8 mouse cellular contexts compared by ENCODE assay signal in genomic region chr15:85859490-85860031, GRCm38 (mm10). TPM values are rescaled to one million over a fixed set of nuclear protein-coding genes. Genes with fewer than 3 reads are reported as not detected.
A peak's percentile ranks its signal among the peaks of the same experiment; 100 is the strongest.
DNase-seq lines count a peak whose midpoint lies in the region; ATAC-seq and TF ChIP-seq lines count a peak whose summit lies in the region.

Gene Gtse1 (plus strand): TSS chr15:85859745.

- TF ChIP-seq POLR2A in kidney, adult 2 months (IDR thresholded peaks at IDR 0.05; ENCODE audit: low read depth, low read length): peak; percentile 58
- 0 out of 2 replicates have a peak, but pooled peaks have one; percentile 17 for TF ChIP-seq POLR2A in spleen, adult 2 months (IDR thresholded peaks at IDR 0.05; ENCODE audit: low read depth, low read length)

- peak within 1 kb of the TSS; percentile 87 for H3K9ac ChIP-seq in embryonic facial prominence, embryonic 13.5 days
- H3K9ac ChIP-seq in limb, embryonic 12.5 days (replicated peaks): peak within 1 kb of the TSS; percentile 77
- H3K9ac ChIP-seq in midbrain, embryonic 15.5 days: peak within 1 kb of the TSS; percentile 79

- peak within 1 kb of the TSS; percentile 65 for H3K27ac ChIP-seq in embryonic facial prominence, embryonic 13.5 days
- H3K27ac ChIP-seq in kidney, adult 2 months (ENCODE audit: insufficient read depth, low read depth, low read length): peak within 1 kb of the TSS; percentile 25; the same call in 1 of the 2 replicates
- peak within 1 kb of the TSS; percentile 56; the same call in 1 of the 2 replicates for H3K27ac ChIP-seq in limb, embryonic 12.5 days
- peak within 1 kb of the TSS; percentile 82 for H3K27ac ChIP-seq in midbrain, embryonic 15.5 days
- H3K27ac ChIP-seq in spleen, adult 2 months (ENCODE audit: insufficient read depth, low read length): no peak within 1 kb of the TSS; the same call in 1 of the 2 replicates

- WGBS in embryonic facial prominence, embryonic 13.5 days: under 1% methylated on average over 42 of the region's 42 CpGs
- under 1% methylated on average over 42 of the region's 42 CpGs for WGBS in kidney, adult 2 months
- WGBS in limb, embryonic 12.5 days: under 1% methylated on average over 42 of the region's 42 CpGs
- under 1% methylated on average over 42 of the region's 42 CpGs for WGBS in midbrain, embryonic 15.5 days
- under 1% methylated on average over 42 of the region's 42 CpGs for WGBS in spleen, adult 2 months

- peak; percentile 95 for ATAC-seq in embryonic facial prominence, embryonic 13.5 days (ENCODE audit: insufficient number of reproducible peaks, insufficient read depth, low FRiP score, low TSS enrichment, low read depth)
- peak; percentile 95 for ATAC-seq in limb, embryonic 12.5 days (ENCODE audit: insufficient number of reproducible peaks, insufficient read depth, low FRiP score, low TSS enrichment, low read depth)
- peak; percentile 98 for ATAC-seq in midbrain, embryonic 15.5 days (replicated peaks)

- peaks cover 32% of the 10 kb centered on the region for H3K36me3 ChIP-seq in embryonic facial prominence, embryonic 13.5 days
- no peaks in the 10 kb centered on the region for H3K36me3 ChIP-seq in kidney, adult 2 months (ENCODE audit: control insufficient read depth, insufficient read depth, low read length)
- H3K36me3 ChIP-seq in limb, embryonic 12.5 days: peaks cover 32% of the 10 kb centered on the region
- H3K36me3 ChIP-seq in midbrain, embryonic 15.5 days (replicated peaks): no peaks in the 10 kb centered on the region
- no peaks in the 10 kb centered on the region for H3K36me3 ChIP-seq in spleen, adult 2 months (ENCODE audit: control insufficient read depth, insufficient read depth, low read length)

- no peaks in the 10 kb centered on the region for H3K27me3 ChIP-seq in embryonic facial prominence, embryonic 13.5 days
- no peaks in the 10 kb centered on the region for H3K27me3 ChIP-seq in kidney, adult 2 months (replicated peaks; ENCODE audit: control insufficient read depth, insufficient read depth, low read length)
- H3K27me3 ChIP-seq in limb, embryonic 12.5 days: no peaks in the 10 kb centered on the region
- no peaks in the 10 kb centered on the region for H3K27me3 ChIP-seq in midbrain, embryonic 15.5 days (replicated peaks)
- no peaks in the 10 kb centered on the region for H3K27me3 ChIP-seq in spleen, adult 2 months (ENCODE audit: control insufficient read depth, insufficient read depth, low read length)

- no peak for TF ChIP-seq CTCF in kidney, adult 2 months (conservative IDR thresholded peaks at IDR 0.05; ENCODE audit: insufficient read depth, insufficient read length, low read depth, low read length)
- TF ChIP-seq CTCF in spleen, adult 2 months (IDR thresholded peaks at IDR 0.05; ENCODE audit: extremely low read depth, insufficient read depth, insufficient read length, insufficient replicate concordance): no peak

- peak; percentile 93 for DNase-seq in 3134 (ENCODE audit: extremely low read depth, insufficient read length, low spot score)
- DNase-seq in adrenal gland, postnatal 36 days: peak; percentile 94 to 95
- peak; percentile 97 for DNase-seq in heart, adult 18-20 months
- peak; percentile 98 for DNase-seq in kidney, adult 2 months
- peak; percentile 87 to 88 for DNase-seq in spleen, adult 2 months (ENCODE audit: low read depth in 1 of 2, low spot score in 2 of 2)

- no peaks in the 10 kb centered on the region for H3K9me3 ChIP-seq in embryonic facial prominence, embryonic 13.5 days
- no peaks in the 10 kb centered on the region for H3K9me3 ChIP-seq in limb, embryonic 12.5 days
- no peaks in the 10 kb centered on the region for H3K9me3 ChIP-seq in midbrain, embryonic 15.5 days

- peak within 1 kb of the TSS; percentile 83 for H3K4me3 ChIP-seq in embryonic facial prominence, embryonic 13.5 days
- H3K4me3 ChIP-seq in kidney, adult 2 months (ENCODE audit: insufficient read depth, low read depth, low read length): peak within 1 kb of the TSS; percentile 74
- H3K4me3 ChIP-seq in limb, embryonic 12.5 days (replicated peaks): peak within 1 kb of the TSS; percentile 78
- peak within 1 kb of the TSS; percentile 57 for H3K4me3 ChIP-seq in midbrain, embryonic 15.5 days
- H3K4me3 ChIP-seq in spleen, adult 2 months (ENCODE audit: extremely low read depth, insufficient read depth, insufficient read length): peak within 1 kb of the TSS; percentile 88

- H3K4me1 ChIP-seq in embryonic facial prominence, embryonic 13.5 days: peaks cover 20% of the 10 kb centered on the region
- no peaks in the 10 kb centered on the region for H3K4me1 ChIP-seq in kidney, adult 2 months (ENCODE audit: control insufficient read depth, insufficient read depth, low read length)
- H3K4me1 ChIP-seq in limb, embryonic 12.5 days (replicated peaks): peaks cover 19% of the 10 kb centered on the region
- peaks cover 21% of the 10 kb centered on the region for H3K4me1 ChIP-seq in midbrain, embryonic 15.5 days
- peaks cover 4% of the 10 kb centered on the region; the same call in 1 of the 2 replicates for H3K4me1 ChIP-seq in spleen, adult 2 months (ENCODE audit: control insufficient read depth, insufficient read depth, insufficient read length)

- H3K4me2 ChIP-seq in embryonic facial prominence, embryonic 13.5 days: peak within 1 kb of the TSS; percentile 86
- H3K4me2 ChIP-seq in limb, embryonic 12.5 days: peak within 1 kb of the TSS; percentile 76
- H3K4me2 ChIP-seq in midbrain, embryonic 15.5 days: peak within 1 kb of the TSS; percentile 95

RNA-seq across cellular contexts. Expression of gene Gtse1, which starts in this region (rescaled TPM):
- total RNA-seq in adrenal gland, postnatal 36 days (2021): 1 to 10 TPM; 1.1 to 1.6 TPM
- 25.5 and 27.2 TPM in 2 replicates for polyA plus RNA-seq in embryonic facial prominence, embryonic 13.5 days (2015; fragmentation: Nextera tagmentation; extraction: Ambion mirVana)
- under 1 TPM; 0.54 to 0.60 TPM for total RNA-seq in heart, adult 18-20 months (2021)
- 0.74 and 0.98 TPM in 2 replicates for polyA plus RNA-seq in kidney, adult 2 months (2012; rRNA removed)
- polyA plus RNA-seq in limb, embryonic 12.5 days (2016; fragmentation: Nextera tagmentation; extraction: Ambion mirVana): 35.9 and 36.1 TPM in 2 replicates
- 4.2 and 5.3 TPM in 2 replicates for polyA plus RNA-seq in midbrain, embryonic 15.5 days (2015; fragmentation: Nextera tagmentation; extraction: Ambion mirVana)
- polyA plus RNA-seq in spleen, adult 2 months (2012; rRNA removed): 5.2 and 9.5 TPM in 2 replicates

Comparison
In these comparisons a context has a peak if more than half of its experiments do, and no peak if none do; other contexts are left out.
1. Peak in DNase-seq in heart, adult 18-20 months; RNA of the gene not detected or under 1 TPM.
2. Peak in DNase-seq, H3K4me3 ChIP-seq and H3K27ac ChIP-seq in kidney, adult 2 months; RNA of the gene not detected or under 1 TPM.